ENCODE assay signal across 8 mouse cellular contexts in the genomic region with DNA sequence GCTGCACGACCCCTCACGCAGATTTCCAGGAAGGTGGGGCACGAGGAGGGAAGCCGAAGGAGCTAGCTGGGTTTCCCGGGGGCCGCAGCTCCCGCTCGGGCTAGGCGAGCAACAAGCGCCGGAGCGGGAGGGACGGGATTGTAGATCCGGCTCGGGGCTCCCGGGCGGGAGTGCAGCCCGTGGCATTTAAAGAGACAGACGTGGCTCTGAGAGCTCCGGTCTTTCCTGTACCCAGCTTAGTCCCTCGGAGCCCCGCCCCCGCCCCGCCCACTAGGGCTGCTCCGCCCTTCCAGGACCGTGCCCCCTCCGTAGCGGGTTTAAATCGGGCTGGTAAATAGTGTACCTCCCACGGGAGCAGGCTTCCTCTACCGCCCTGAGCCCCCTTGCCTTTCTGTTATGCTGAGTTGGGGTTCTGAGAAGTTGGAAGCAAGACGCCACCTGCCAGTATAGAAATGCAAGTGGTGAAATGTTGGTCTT. TPM values are rescaled to one million over a fixed set of nuclear protein-coding genes. Genes with fewer than 3 reads are reported as not detected.
DNase-seq lines count a peak whose midpoint lies in the region; ATAC-seq lines count a peak whose summit lies in the region.

No protein-coding gene starts in this region.

- intact Hi-C loops in gastrocnemius, postnatal 36 days (cut with DNase I), result loop anchor here (5.0 kb wide), 1 partner anchor 68 kb away; no protein-coding TSS in a partner anchor
- intact Hi-C loops in left cerebral cortex, postnatal 25 days (cut with DNase I), result loop anchor here (2.0 to 5.0 kb wide), 5 partner anchors 192 to 1437 kb away; no protein-coding TSS in a partner anchor

- 0 out of 2 replicates have a peak, but pooled peaks cover 2% of the 10 kb centered on the region for H3K4me1 ChIP-seq in intestine, embryonic 16.5 days (ENCODE audit: control insufficient read depth, insufficient read depth, low read length)

- DNase-seq in adrenal gland, adult 2 months, result peak; percentile 96
- DNase-seq in embryo, embryonic 11 days, result peak; percentile 93
- peak; percentile 78 to 83 for DNase-seq in gastrocnemius, postnatal 36 days
- peak; percentile 83 to 89 for DNase-seq in left cerebral cortex, postnatal 25 days (ENCODE audit: low spot score in 2 of 2)
- peak; percentile 86 for DNase-seq in mesoderm, embryonic 11.5 days (ENCODE audit: low read depth, low spot score)
- peak; percentile 84 for DNase-seq in right cerebral cortex, postnatal 25 days
- DNase-seq in urinary bladder, postnatal 36 days (ENCODE audit: low spot score in 2 of 2), result peak; percentile 85 to 92

- under 1% methylated on average over 32 of the region's 32 CpGs for WGBS in intestine, embryonic 16.5 days

- peak overlapping the region; percentile 89 for H3K9ac ChIP-seq in intestine, embryonic 16.5 days (ENCODE audit: low read depth, low read length)

- H3K36me3 ChIP-seq in intestine, embryonic 16.5 days (ENCODE audit: control insufficient read depth, insufficient read depth, low read length), result no peaks in the 10 kb centered on the region

- peak overlapping the region; percentile 75 for H3K4me3 ChIP-seq in intestine, embryonic 16.5 days (ENCODE audit: low read length)

- peak overlapping the region; percentile 92 for H3K4me2 ChIP-seq in intestine, embryonic 16.5 days (ENCODE audit: low read depth, low read length)

- peak; percentile 90 for ATAC-seq in intestine, embryonic 16.5 days

- H3K27me3 ChIP-seq in intestine, embryonic 16.5 days (replicated peaks; ENCODE audit: control insufficient read depth, insufficient read depth, low read length), result no peaks in the 10 kb centered on the region

- H3K9me3 ChIP-seq in intestine, embryonic 16.5 days (ENCODE audit: control insufficient read depth, low read length), result no peaks in the 10 kb centered on the region

- peak overlapping the region; percentile 98 for H3K27ac ChIP-seq in intestine, embryonic 16.5 days (ENCODE audit: low read length)

RNA-seq across cellular contexts. Expression of a gene that starts 28.8 kb away (rescaled TPM):
- 10 to 100 TPM in 1 of 2 experiments, 1 to 10 TPM in 1; 9.3 to 13.5 TPM for total RNA-seq in adrenal gland, adult 2 months (2021)
- polyA plus RNA-seq in adrenal gland, adult 2 months (2012; rRNA removed), result 8.1 and 9.5 TPM in 2 replicates
- 1 to 10 TPM; 2.2 to 2.5 TPM for total RNA-seq in gastrocnemius, postnatal 36 days (2021)
- 47.8 and 61.2 TPM in 2 replicates for polyA plus RNA-seq in intestine, embryonic 16.5 days (2015; fragmentation: Nextera tagmentation; extraction: Ambion mirVana)
- 1 to 10 TPM; 6.5 to 7.3 TPM for total RNA-seq in left cerebral cortex, postnatal 25 days (2021)

Comparison
In these comparisons a context has a peak if more than half of its experiments do, and no peak if none do; other contexts are left out.
1. Peak in every context shown above with its lines: DNase-seq, ATAC-seq, H3K4me3 ChIP-seq and H3K27ac ChIP-seq.